Mouse (Mus musculus) hindbrain, embryonic 10.5 days (tissue): ENCODE data around the gene H2-M10.4. TPM values are rescaled to one million over a fixed set of nuclear protein-coding genes. Genes with fewer than 3 reads are reported as not detected.

Experiments used
- polyA plus RNA-seq: library from polyadenylated mRNA; unstranded; fragments of >200 nt; fragmentation: Nextera tagmentation; extraction: Ambion mirVana; gene quantifications from 2 replicates; pipeline ENCODE4 v1.2.1, GENCODE M21; 2016

Gene H2-M10.4
- polyA plus RNA-seq, 1 experiment from 2014 or later: not detected

Other genes starting within 250 kb of the H2-M10.4 start
- gene Rpp21, start 204.3 kb downstream of the H2-M10.4 start, polyA plus RNA-seq: 98.6 and 110 TPM in 2 replicates
- gene Trim39, start 190.1 kb downstream of the H2-M10.4 start, polyA plus RNA-seq: 21.1 and 23.8 TPM in 2 replicates
- 0.20 and 0.22 TPM in 2 replicates for gene H2-M10.2, start 175.8 kb downstream of the H2-M10.4 start, polyA plus RNA-seq
- gene H2-M10.1, start 136.2 kb downstream of the H2-M10.4 start, polyA plus RNA-seq: not detected in 2 replicates
- gene H2-M10.3, start 93.9 kb downstream of the H2-M10.4 start, polyA plus RNA-seq: not detected in 2 replicates
- gene H2-M11, start 84.7 kb upstream of the H2-M10.4 start, polyA plus RNA-seq: not detected in 2 replicates
- gene H2-M9, start 180.3 kb upstream of the H2-M10.4 start, polyA plus RNA-seq: not detected in 2 replicates
- not detected in 2 replicates for gene H2-M1, start 209.9 kb upstream of the H2-M10.4 start, polyA plus RNA-seq